Mouse (Mus musculus): ENCODE data around the gene Mettl21e. TPM values are rescaled to one million over a fixed set of nuclear protein-coding genes. Genes with fewer than 3 reads are reported as not detected.
"Not testable (repeated sequence)": the region's sequence is repeated elsewhere in the genome, so short reads cannot be mapped to it uniquely, and the experiment has no call there.

Mettl21e gene
- not detected in 2 replicates for total RNA-seq (2021)
- long read RNA-seq, experiment 1, result 0 reads
- long read RNA-seq, experiment 2, result 0 reads

GRCm38 (mm10) chr1:44218876-44219275 is at the start of gene Mettl21e:
Gene Mettl21e, minus strand, starts transcription at chr1:44218961.
- DNase-seq, result no peak

- not testable (repeated sequence) for DNase-seq
Measured at GRCm38 (mm10) chr1:44240440-44240839, 21.7 kb upstream of the Mettl21e start.

GRCm38 (mm10) chr1:44239969-44240368 is 21.2 kb upstream of the Mettl21e start:
- no peak for DNase-seq

GRCm38 (mm10) chr1:44237305-44237704 is 18.5 kb upstream of the Mettl21e start:
- DNase-seq, result no peak

- no peak for DNase-seq
Measured at GRCm38 (mm10) chr1:44235311-44235710, 16.6 kb upstream of the Mettl21e start.

GRCm38 (mm10) chr1:44234531-44234930 is 15.8 kb upstream of the Mettl21e start:
- not testable (repeated sequence) for DNase-seq

GRCm38 (mm10) chr1:44229044-44229443 is 10.3 kb upstream of the Mettl21e start:
- peak; percentile 66 for DNase-seq

- no peak for DNase-seq
Measured at GRCm38 (mm10) chr1:44217118-44217517, 1.6 kb downstream of the Mettl21e start.

- DNase-seq, result peak; percentile 10
Measured at GRCm38 (mm10) chr1:44216352-44217116, 2.2 kb downstream of the Mettl21e start.

- no peak for DNase-seq
Measured at GRCm38 (mm10) chr1:44214443-44214842, 4.3 kb downstream of the Mettl21e start.

- no peak for DNase-seq
Measured at GRCm38 (mm10) chr1:44202876-44203275, 15.9 kb downstream of the Mettl21e start.

GRCm38 (mm10) chr1:44198273-44199171 is 20.2 kb downstream of the Mettl21e start:
- peak; percentile 59 for DNase-seq

GRCm38 (mm10) chr1:44186396-44186795 is 32.4 kb downstream of the Mettl21e start:
- DNase-seq, result peak; percentile 21

GRCm38 (mm10) chr1:44178086-44178485 is 40.7 kb downstream of the Mettl21e start:
- DNase-seq, result no peak

- DNase-seq, result peak; percentile 8
Measured at GRCm38 (mm10) chr1:44173903-44174302, 44.9 kb downstream of the Mettl21e start.

- no peak for DNase-seq
Measured at GRCm38 (mm10) chr1:44172656-44173055, 46.1 kb downstream of the Mettl21e start.

- no peak for DNase-seq
Measured at GRCm38 (mm10) chr1:44167859-44168383, 50.8 kb downstream of the Mettl21e start.

- no peak for DNase-seq
Measured at GRCm38 (mm10) chr1:44162389-44162788, 56.4 kb downstream of the Mettl21e start.

GRCm38 (mm10) chr1:44161818-44162217 is 56.9 kb downstream of the Mettl21e start:
- DNase-seq, result no peak

GRCm38 (mm10) chr1:44158317-44158716 is 60.4 kb downstream of the Mettl21e start:
- no peak for DNase-seq

GRCm38 (mm10) chr1:44155287-44155686 is 63.5 kb downstream of the Mettl21e start:
- DNase-seq, result no peak
